Mouse (Mus musculus) granulocyte monocyte progenitor cell, adult 5-6 weeks (primary cell): ENCODE measurements around the gene Rusc2. TPM values are rescaled to one million over a fixed set of nuclear protein-coding genes. Genes with fewer than 3 reads are reported as not detected.

Experiments
- ATAC-seq: replicated peaks from 2 replicates; pipeline ENCODE4 v1.8.0; 2016; ENCODE audit warnings: mild to moderate bottlenecking, moderate TSS enrichment, inconsistent platforms; ENCODE audit not compliant: poor library complexity, severe bottlenecking
- total RNA-seq, 2 experiments: library from RNA; stranded (forward) in 1 of 2; stranded (reverse) in 1 of 2; fragments of 200-712, 200-1000 nt in 1 of 2; fragments of >200 nt in 1 of 2; fragmentation: Nextera tagmentation in 1 of 2; gene quantifications; 2 replicates each; pipeline ENCODE4 v1.2.3; 2014 to 2017

Rusc2 gene
- total RNA-seq, 2 experiments from 2014 or later: 1.7 to 2.9 TPM

- ATAC-seq: no peak
Measured at GRCm38 (mm10) chr4:43428946-43429345, 47.2 kb downstream of the Rusc2 start, which contains the start of gene Fam166b. Gene Fam166b (minus strand): TSS chr4:43429134.

- peak; percentile 74 for ATAC-seq
Measured at GRCm38 (mm10) chr4:43431690-43432089, 49.9 kb downstream of the Rusc2 start.

- ATAC-seq: no peak
Measured at GRCm38 (mm10) chr4:43432832-43433231, 51.1 kb downstream of the Rusc2 start.

DNA sequence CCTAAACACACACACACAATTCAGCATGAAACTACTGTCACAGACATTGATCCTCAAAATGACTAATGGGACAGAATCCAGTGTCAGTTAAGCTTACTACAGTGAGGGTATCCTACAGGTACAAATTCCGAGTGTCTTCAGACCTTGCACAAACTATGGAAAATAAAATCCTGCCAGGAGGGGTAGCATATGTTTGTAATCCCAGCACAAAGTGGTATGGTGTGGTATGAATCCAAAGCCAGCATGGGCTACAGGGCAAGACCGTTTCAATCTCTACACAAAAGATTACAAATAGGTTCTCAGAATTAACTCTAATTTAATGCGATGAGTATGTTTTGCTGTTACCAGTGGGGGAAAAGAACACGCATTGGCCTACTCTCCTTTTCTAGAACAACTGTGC lies 59.9 kb downstream of the Rusc2 start, which contains the start of gene Tesk1:
Gene Tesk1 (plus strand): TSS at position 301 of the 400 bp plus-strand sequence.
- no peak for ATAC-seq

GRCm38 (mm10) chr4:43442044-43442443 lies 60.3 kb downstream of the Rusc2 start:
- peak; percentile 94 for ATAC-seq

DNA sequence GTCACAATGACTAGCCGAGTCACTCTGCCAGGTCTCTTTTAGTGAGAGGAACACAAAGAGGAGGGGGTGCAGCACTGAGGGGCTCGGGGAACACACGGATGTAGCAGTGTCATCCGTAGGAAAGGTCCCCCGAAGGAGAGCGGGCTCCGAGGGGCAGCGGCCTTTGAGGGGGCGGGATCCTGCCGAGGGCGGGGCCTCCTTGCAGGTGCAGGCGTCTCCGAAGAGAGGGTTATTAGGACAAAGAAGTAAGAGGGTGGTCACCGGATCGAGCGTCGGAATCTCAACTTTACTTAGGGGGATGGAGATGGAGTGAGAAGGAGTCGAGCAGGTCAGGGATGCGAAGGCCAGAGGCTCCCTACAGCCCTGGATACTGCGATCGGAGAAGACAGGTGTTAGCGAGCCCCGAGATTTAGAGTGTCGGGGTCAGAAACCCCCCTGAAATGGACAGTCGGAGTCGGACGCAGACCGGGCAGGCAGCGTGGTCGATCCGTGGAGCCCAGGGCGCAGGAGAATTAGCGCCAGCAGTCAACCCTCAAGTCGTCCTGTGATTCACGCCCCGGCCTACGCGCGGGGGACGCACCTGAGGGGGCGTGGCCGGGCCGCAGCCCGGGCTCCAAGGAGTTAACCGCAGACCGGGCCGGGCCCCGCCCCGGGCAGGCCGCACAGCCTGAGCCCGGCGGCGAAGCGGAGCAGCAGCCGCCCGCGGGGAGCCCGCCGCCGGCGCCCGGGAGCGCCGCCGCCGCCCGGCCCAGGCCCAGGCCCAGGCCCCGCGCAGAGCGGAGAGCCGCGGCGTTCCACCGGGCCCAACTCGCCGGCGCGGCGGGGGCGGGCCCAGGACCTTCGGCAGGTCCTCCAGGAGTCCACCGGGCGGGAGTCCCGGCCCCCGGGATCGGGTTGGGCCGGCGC lies 60.9 kb downstream of the Rusc2 start:
- ATAC-seq: peak; percentile 26

DNA sequence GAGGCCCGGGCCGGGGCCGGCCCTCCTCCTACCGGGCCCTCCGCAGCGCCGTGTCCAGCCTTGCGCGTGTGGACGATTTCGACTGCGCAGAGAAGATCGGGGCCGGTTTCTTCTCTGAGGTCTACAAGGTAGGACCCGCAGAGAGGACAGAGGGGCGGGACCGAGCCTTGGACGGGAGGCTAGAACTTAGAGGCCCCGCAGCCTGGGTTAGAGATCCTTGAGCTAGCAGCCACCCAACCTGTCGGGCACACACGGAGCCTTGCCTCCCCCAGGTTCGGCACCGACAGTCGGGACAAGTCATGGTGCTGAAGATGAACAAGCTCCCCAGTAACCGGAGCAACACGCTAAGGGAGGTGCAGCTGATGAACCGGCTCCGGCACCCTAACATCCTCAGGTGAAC lies 61.7 kb downstream of the Rusc2 start:
- ATAC-seq: no peak

- no peak for ATAC-seq
Measured at GRCm38 (mm10) chr4:43447251-43447650, 65.5 kb downstream of the Rusc2 start.

DNA sequence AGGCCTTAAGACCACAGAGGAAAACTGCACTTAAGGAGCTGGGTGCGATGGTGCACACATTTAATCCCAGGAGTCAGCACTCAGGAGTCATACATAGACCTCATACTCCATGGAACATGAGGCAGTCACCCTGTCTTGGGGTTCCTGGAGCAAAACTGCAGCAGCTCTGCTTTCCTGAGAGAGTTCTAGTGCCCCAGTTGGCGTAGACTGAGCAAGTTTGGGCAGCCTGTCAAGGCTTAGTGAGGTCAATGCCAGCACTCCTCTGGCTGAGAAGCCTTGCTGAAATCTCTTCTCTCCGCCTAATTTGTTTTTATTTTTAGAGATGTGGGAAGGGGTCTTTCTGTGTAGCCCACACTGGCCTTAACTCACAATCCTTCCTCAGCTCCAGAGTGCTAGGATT lies 66.8 kb downstream of the Rusc2 start:
- no peak for ATAC-seq

DNA sequence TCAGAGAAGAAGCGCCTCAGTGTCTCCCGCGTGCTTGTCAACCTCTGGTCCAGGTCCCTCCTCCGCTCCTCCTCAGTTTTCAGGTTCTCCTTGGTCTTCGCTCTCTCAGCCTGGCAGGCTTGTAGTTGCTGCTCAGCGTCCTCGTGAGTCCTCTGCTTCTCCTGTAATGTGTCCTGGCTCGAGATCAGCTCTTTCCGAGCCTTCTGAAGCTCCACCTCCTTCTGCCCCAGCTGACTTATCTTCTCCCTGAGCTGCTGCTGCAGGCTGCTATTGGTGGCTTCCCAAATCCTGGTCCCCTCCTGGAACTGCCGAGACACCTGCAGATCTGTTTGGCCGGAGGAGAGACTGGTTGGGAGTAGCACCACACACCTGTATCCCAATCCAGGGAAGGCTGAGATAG lies 70.5 kb downstream of the Rusc2 start:
- ATAC-seq: no peak

- no peak for ATAC-seq
Measured at GRCm38 (mm10) chr4:43453413-43453812, 71.6 kb downstream of the Rusc2 start.

DNA sequence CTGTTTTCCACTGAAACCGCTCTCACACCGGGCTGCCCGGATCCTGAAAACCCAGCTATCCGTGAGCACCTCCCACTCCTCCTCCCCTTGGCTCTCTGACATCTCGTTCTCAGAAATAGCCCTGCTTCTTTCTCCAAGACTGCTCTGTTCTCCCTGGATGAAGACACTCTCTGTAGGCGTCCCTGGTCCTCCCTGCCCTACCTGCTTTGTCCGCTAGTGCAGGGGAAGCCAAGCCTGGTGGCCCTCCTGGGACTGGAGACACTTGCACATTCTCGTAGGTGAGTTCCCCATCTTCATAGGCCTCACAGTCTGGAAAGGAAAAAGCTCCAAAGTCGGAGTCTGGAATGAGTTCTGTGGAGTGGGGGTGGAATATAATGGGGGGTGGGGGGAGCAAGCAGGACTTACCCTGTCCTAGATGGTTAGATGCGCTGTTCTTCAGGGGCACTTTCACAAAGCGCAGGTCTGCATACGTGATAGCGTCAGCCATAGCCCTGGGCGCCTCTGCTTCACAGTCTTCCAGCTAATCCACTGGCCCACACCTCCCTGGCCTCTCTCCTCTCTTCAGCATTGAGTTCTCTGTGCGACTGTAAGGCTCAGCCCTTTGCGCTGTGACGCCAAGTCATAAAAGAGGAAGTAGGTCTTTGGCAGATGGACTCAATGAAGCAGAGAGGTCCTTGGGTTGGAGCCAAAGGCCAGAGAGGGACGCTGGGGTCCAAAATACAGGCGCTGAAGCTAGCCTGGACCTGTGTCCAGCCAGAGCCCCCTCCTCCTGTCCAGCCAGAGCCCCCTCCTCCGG lies 72.5 kb downstream of the Rusc2 start, which contains the start of gene Cd72:
Gene Cd72 (minus strand): TSS at position 588 of the 796 bp plus-strand sequence.
- ATAC-seq: peak; percentile 72

GRCm38 (mm10) chr4:43456470-43456869 lies 74.7 kb downstream of the Rusc2 start:
- peak; percentile 33 for ATAC-seq

GRCm38 (mm10) chr4:43457124-43457523 lies 75.3 kb downstream of the Rusc2 start:
- peak; percentile 17; the same call in 1 of the 2 replicates for ATAC-seq

GRCm38 (mm10) chr4:43463102-43463501 lies 81.3 kb downstream of the Rusc2 start:
- no peak for ATAC-seq

- peak; percentile 89 for ATAC-seq
Measured at GRCm38 (mm10) chr4:43465935-43466334, 84.2 kb downstream of the Rusc2 start.

- no peak for ATAC-seq
Measured at GRCm38 (mm10) chr4:43466872-43467271, 85.1 kb downstream of the Rusc2 start.

DNA sequence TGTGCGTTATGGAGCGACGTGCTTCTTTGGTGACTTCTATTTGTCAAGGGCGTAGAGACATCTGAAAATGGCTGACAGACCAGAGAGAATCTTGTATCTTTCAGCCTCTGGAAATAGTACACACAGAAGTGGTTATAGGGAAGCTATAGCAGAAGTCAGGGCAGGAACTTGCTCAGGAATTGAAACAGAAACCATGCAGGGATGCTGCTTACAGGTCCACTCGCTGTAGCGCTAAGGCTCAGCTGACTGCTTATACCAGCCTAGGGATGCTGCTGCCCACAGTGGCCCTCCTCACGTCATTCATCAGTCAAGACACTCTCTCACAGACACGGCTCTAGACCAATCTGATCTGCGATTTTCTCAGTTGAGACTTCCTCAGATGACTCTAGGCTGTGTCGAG lies 88.5 kb downstream of the Rusc2 start:
- ATAC-seq: peak; percentile 58

DNA sequence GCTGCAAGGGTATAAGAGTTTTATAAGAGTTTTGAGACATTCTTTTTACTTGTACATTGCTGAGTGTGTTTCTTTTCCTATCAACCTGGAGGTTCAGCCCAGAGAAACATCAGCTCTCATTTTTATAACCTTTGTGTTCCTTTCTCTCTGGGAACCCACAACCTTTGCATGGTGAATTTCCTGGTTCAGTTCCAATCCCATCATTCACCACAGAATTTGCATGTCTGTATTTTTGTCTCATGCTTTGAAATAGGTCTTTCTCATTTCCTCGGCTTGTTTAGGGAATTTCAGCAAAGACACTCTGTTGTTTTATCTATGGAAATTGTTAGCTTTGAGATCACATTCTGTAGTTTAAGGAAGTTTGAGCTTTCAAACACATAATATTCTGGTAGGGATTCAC lies 91.9 kb downstream of the Rusc2 start:
- no peak for ATAC-seq

- ATAC-seq: 0 out of 2 replicates have a peak, but pooled peaks have one; percentile 5
Measured at GRCm38 (mm10) chr4:43476604-43477003, 94.8 kb downstream of the Rusc2 start.
